Mouse (Mus musculus) frontal cortex, postnatal 25 days (tissue): ENCODE data around the gene Rnf148.

Experiments used
- DNase-seq, 2 experiments: peaks; one replicate each; pipeline ENCODE4 v3.0.0; 2022; ENCODE audit warnings: low spot score in 2 of 2

The Rnf148 gene

DNA sequence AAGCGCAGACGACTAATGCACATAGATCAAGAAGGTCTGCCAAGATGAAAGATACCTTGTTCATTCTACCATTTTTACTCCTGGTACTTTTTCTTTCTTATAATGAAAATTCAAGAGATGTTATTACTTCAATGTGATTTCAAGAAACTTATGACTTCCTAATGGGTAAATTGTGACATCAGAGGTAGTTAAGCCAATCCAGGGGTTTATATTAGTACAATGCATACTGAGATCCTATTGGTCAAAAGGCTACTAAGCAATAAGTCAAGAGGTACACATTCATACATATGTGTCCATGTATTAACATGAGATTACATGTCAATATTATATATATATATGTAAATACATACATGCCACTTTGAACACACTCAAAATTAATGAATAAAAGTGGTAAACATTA lies at the start of gene Rnf148:
Gene Rnf148 (minus strand): TSS at position 101 of the 400 bp plus-strand sequence.
- no peak for DNase-seq

DNA sequence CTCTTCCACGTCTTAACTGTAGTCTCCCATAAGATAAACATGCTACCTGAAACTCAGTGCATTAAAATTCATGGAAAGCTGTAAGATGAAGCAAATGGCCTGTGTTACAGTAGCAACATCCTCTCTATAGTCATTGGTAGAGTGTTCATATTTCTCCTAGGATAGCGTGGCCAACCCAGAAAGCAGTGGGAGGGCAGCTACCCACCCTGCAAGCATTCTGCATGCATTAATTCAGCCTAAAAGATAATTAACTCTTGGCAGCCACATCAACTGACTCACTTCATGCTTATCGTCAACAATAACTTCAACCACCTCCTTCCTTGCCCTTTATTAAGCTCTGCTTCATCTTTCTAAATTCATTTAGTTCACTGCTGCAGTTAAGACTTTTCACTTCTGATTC lies 45.9 kb upstream of the Rnf148 start:
- no peak for DNase-seq

DNA sequence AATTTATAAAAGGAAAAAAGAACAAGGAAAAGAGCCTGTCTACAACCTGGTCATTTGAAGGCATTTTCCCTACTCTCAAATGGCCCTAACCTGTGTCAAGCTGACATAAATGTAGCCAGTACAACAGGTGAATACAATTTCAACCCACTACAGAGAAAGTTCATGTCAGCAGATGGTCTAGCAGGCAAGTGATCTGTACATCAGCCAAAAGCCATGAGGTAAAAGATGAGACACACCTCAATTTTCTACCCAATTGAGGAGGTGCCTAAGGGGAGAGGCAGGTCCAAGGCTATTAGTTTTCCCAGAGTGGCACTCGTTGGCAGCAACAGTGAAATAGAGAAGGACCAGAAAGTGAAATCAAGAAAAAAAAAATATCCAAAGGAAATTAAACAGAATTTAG lies 23.2 kb upstream of the Rnf148 start:
- DNase-seq: no peak

DNA sequence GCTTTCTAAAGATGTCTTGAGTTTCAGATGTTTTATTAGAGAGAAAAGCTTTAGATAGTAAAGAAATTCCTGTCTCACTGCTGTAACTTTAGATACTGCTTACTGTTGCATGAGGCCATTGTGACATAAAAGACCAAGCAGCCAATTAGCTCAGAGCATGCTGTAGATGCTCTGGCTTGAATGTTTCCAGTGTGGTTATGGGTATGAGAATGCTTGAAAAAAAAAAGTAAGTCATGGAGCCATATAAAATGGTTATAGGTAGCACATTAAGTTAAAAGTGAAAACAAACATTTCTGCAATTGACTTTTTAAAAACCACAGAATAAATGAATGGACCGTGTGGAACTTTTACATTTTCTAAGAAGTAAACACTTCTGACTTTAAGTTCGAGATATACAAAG lies 4.7 kb downstream of the Rnf148 start, which contains the start of gene Rnf133:
Gene Rnf133 (minus strand): TSS at position 101 of the 400 bp plus-strand sequence.
- DNase-seq: no peak

DNA sequence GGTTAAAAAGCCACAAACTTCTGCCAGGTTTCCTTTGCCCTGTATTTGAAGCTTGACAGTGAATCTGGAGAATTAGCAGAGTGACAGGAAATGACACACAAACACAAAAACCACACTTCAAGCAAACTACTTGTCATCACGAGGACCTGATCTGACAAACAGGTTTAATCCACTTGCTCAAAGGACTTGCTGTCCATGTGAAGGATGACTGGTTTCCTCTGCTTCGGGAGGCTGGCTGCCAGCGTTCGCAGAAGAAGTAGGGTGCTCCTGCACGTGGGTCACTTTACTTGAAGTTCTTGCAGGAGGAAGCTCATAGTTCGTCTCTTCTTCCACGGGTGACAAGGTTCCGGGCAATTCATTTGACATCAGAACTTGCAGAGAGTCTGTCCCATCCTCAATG lies 6.2 kb downstream of the Rnf148 start:
- no peak for DNase-seq

DNA sequence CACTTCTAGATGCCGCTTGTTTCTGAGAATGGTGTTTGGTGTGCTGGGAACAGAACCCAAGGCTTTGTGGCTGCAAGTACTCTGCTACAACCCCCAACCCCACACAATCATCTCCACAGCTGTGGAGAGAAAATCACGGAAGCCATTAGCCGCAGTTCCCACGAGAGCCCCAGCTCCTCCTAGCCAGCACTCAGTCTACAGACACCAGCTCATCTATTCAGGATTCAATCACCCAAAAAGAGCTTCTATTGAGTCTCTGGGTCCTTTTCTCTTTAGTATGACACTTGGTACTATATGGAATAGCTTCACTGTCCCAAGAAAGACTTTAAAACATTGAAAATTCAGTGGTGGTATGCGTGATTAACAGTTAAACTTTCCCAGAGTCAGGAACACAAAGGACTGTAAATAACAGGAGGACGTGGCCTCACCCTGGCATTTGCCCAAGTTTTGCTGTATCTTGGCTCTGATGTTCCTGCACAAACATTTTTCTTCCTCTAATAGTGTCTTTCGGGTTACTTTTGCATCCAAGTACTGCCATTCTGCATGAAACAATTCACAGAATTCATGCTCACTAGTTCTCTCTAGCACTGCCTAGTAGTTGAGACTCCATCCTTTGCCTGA lies 7.2 kb downstream of the Rnf148 start:
- DNase-seq: no peak

DNA sequence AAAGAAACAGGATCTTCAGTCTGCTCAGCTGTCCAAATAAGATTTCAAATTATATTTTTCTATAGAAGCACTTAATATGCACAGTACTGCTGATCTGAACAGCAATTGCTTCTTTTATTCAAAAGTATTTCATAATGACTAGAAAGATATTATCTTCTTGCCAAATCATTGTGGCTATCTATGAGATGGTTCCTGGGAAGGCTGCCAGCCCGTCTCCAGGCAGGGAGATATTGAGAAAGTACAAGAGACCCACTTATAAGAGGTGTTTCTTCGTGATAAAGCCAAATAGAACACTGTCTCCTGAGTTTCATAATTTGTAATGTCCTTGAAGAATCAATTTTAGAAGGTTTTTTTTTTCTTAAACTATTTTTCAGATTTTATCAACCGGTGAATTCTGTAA lies 17.9 kb downstream of the Rnf148 start:
- no peak for DNase-seq

DNA sequence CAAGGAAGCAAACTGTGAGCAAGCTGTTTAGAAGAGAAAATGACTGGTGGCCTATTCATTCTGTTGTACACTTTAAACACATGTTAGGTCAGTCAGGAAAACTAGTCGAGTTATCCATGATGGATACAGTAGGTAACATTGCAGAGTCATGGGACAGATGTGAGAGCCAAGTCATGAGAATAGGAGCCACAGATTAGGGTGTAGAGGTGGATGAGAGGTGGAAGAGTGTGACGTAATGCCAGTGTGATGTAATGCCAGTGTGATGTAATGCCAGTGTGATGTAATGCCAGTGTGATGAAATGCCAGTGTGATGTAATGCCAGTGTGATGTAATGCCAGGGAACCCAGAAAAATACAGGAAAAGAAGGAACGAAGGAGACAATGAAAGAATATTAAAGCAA lies 19.7 kb downstream of the Rnf148 start:
- DNase-seq: no peak

DNA sequence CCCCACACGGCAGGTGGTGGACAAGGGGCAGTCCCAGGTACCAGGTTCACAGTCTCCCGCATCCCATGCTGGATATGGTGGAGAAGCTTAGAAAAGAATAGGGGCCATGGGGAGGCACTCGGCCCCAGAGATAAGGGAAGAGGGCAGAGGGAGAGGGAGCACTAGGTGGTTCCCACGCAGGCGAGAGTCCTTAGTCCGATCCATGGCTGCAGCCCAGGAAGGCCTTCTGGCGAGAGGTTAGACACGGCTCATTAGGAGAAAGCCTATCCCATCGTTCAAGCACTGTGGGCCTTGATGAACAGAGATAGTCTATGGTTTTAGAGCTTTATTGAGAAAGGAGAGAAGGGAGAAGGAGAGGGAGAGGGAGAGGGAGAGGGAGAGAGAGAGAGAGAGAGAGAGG lies 20.9 kb downstream of the Rnf148 start:
- no peak for DNase-seq

DNA sequence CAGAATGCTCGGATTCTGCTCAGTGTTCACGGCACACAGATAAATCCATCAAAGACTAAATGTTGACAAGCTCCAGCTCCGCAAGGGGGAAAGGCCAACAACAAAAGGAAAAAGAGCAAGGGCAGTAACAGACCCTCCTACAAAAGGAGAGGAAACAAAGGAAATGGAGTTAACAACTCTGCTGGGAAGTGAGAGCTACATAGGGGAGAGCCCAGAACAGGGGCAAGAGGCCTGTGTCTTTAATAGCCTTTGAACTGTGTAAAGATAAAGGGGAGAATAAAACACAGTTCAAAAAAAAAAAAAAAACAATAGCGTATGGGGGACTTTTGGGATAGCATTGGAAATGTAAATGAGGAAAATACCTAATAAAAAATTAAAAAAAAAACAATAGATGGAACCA lies 24.5 kb downstream of the Rnf148 start:
- no peak for DNase-seq
